Mouse (Mus musculus) midbrain, embryonic 12.5 days (tissue): ENCODE results near the gene Ror1. TPM values are rescaled to one million over a fixed set of nuclear protein-coding genes. Genes with fewer than 3 reads are reported as not detected.

Source experiments
- ATAC-seq: fragments of 200-750 bp; cut with Nextera tagmentation; 2 replicates; pipeline ENCODE4 v1.8.0; 2017; ENCODE audit warnings: low read depth, moderate TSS enrichment, moderate library complexity; ENCODE audit not compliant: low FRiP score
- H3K27ac ChIP-seq: fragments of 300-500 bp; sonication (generic); replicated peaks from 2 replicates; pipeline ENCODE4 v1.5.1; 2016; ENCODE audit warnings: mild to moderate bottlenecking
- H3K27me3 ChIP-seq: fragments of 300-500 bp; sonication (generic); 2 replicates; pipeline ENCODE4 v1.6.1; 2016; ENCODE audit warnings: mild to moderate bottlenecking
- H3K36me3 ChIP-seq: fragments of 300-500 bp; sonication (generic); 2 replicates; pipeline ENCODE4 v1.6.1; 2016
- H3K4me1 ChIP-seq: fragments of 300-500 bp; sonication (generic); 2 replicates; pipeline ENCODE4 v1.6.1; 2016
- H3K4me2 ChIP-seq: fragments of 300-500 bp; sonication (generic); replicated peaks from 2 replicates; pipeline ENCODE4 v1.6.1; 2016; ENCODE audit warnings: mild to moderate bottlenecking, moderate library complexity
- H3K4me3 ChIP-seq: fragments of 300-500 bp; sonication (generic); 2 replicates; pipeline ENCODE4 v1.5.1; 2016; ENCODE audit warnings: mild to moderate bottlenecking
- H3K9ac ChIP-seq: fragments of 300-500 bp; sonication (generic); replicated peaks from 2 replicates; pipeline ENCODE4 v1.6.1; 2016; ENCODE audit warnings: mild to moderate bottlenecking, moderate library complexity
- H3K9me3 ChIP-seq: fragments of 300-500 bp; sonication (generic); 2 replicates; pipeline ENCODE4 v1.6.1; 2016; ENCODE audit warnings: mild to moderate bottlenecking
- WGBS: fragments of 180-500 bp; shearing (Covaris S2); methylation state at CpG from one replicate; pipeline ENCODE4 v1.1.7; 2016; 5-methylcytosine and 5-hydroxymethylcytosine counted together
- polyA plus RNA-seq: library from polyadenylated mRNA; unstranded; fragments of >200 nt; fragmentation: Nextera tagmentation; extraction: Ambion mirVana; gene quantifications from 2 replicates; pipeline ENCODE4 v1.2.1, GENCODE M21; 2016

The Ror1 gene
- polyA plus RNA-seq, 1 experiment from 2014 or later = 6.3 TPM

- WGBS = 87% methylated on average over 7 of the region's 7 CpGs
- no peak for ATAC-seq
- H3K27me3 ChIP-seq = no peaks in the 10 kb centered on the region
- H3K36me3 ChIP-seq = no peaks in the 10 kb centered on the region
- no peaks in the 10 kb centered on the region for H3K9me3 ChIP-seq
- H3K4me2 ChIP-seq = no peak overlapping the region
- H3K9ac ChIP-seq = no peak overlapping the region
- no peak overlapping the region for H3K27ac ChIP-seq
- H3K4me3 ChIP-seq = no peak overlapping the region
- H3K4me1 ChIP-seq = no peaks in the 10 kb centered on the region
These were observed 254.7 kb downstream of the Ror1 start for GRCm38 (mm10) chr4:100350106-100350795.

DNA sequence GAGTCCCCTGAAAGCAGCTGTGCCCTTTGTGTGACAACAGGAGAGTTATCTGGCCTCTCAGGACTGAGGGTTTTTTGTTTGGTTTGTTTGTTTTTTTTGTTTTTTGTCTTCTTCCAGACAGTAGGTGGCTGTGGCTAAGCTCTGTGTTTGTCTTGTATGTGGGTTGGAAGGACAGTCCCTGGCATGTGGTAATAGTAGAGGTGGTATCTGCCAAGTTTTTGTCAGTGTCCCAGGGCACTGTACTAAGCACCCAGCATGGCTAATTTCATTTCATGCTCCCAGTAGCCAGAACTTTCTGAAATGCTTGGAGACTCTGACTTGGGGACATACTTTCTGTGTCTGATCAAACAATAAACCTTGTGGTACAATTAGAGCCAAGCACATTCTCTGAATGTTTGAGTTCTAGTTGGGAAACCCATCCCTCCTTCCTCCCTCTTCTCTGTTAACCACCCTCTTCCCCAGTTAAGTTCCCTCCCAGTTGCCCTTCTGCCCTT lies 256.3 kb downstream of the Ror1 start:
- Histone ChIP-seq H3K9ac (no peak overlapping the region), H3K27me3 (no peaks in the 10 kb centered on the region), H3K27ac (no peak overlapping the region), H3K4me3 (no peak overlapping the region), H3K36me3 (no peaks in the 10 kb centered on the region), H3K4me1 (no peaks in the 10 kb centered on the region), H3K9me3 (no peaks in the 10 kb centered on the region), H3K4me2 (no peak overlapping the region)
- ATAC-seq = no peak

GRCm38 (mm10) chr4:100355566-100355965 lies 260.0 kb downstream of the Ror1 start:
- Histone ChIP-seq H3K4me3 (no peak overlapping the region), H3K27ac (no peak overlapping the region), H3K4me1 (no peaks in the 10 kb centered on the region), H3K9ac (no peak overlapping the region), H3K9me3 (no peaks in the 10 kb centered on the region), H3K27me3 (no peaks in the 10 kb centered on the region), H3K4me2 (no peak overlapping the region), H3K36me3 (no peaks in the 10 kb centered on the region)
- ATAC-seq = no peak
- 60% methylated on average over 5 of the region's 5 CpGs for WGBS

GRCm38 (mm10) chr4:100357881-100358589 lies 262.4 kb downstream of the Ror1 start:
- H3K36me3 ChIP-seq = no peaks in the 10 kb centered on the region
- H3K9ac ChIP-seq = no peak overlapping the region
- H3K9me3 ChIP-seq = no peaks in the 10 kb centered on the region
- no peak overlapping the region for H3K27ac ChIP-seq
- ATAC-seq = no peak
- no peak overlapping the region for H3K4me3 ChIP-seq
- 87% methylated on average over 4 of the region's 4 CpGs for WGBS
- H3K4me2 ChIP-seq = no peak overlapping the region
- no peaks in the 10 kb centered on the region for H3K27me3 ChIP-seq
- no peaks in the 10 kb centered on the region for H3K4me1 ChIP-seq

DNA sequence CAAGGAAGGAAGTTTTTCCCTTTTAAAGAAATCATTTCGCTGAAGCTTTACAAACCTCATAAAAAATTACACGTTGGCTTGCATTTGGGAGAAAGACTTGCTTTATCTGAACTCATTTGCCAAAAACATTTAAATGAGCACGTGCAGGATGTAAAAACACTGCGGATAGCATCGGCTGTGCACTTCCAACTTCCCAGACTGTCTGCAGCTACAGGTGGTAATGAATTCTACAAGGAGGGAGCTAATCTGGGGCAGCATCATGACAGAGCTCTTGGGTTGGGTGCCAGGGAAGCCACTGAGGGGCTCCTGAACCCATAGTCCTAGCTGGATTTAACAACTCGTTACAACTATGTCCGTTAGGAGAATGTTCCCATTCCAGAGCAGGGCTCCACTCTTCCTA lies 268.1 kb downstream of the Ror1 start:
- H3K27me3 ChIP-seq = no peaks in the 10 kb centered on the region; the same call in 1 of the 2 replicates
- no peaks in the 10 kb centered on the region for H3K9me3 ChIP-seq
- no peaks in the 10 kb centered on the region for H3K4me1 ChIP-seq
- WGBS = 92% methylated on average over 7 of the region's 7 CpGs
- no peak overlapping the region for H3K4me3 ChIP-seq
- H3K27ac ChIP-seq = no peak overlapping the region
- H3K4me2 ChIP-seq = no peak overlapping the region
- H3K36me3 ChIP-seq = no peaks in the 10 kb centered on the region
- ATAC-seq = no peak
- no peak overlapping the region for H3K9ac ChIP-seq

- WGBS = 80% methylated on average over 2 of the region's 2 CpGs
- Histone ChIP-seq H3K9ac (no peak overlapping the region), H3K9me3 (no peaks in the 10 kb centered on the region), H3K27ac (no peak overlapping the region), H3K4me2 (no peak overlapping the region), H3K27me3 (no peaks in the 10 kb centered on the region; the same call in 1 of the 2 replicates), H3K4me3 (no peak overlapping the region), H3K4me1 (no peaks in the 10 kb centered on the region), H3K36me3 (no peaks in the 10 kb centered on the region)
- no peak for ATAC-seq
These were observed 273.1 kb downstream of the Ror1 start for GRCm38 (mm10) chr4:100368691-100369090.

GRCm38 (mm10) chr4:100369541-100370174 lies 274.1 kb downstream of the Ror1 start:
- ATAC-seq = no peak

GRCm38 (mm10) chr4:100372806-100373205 lies 277.2 kb downstream of the Ror1 start:
- H3K27me3 ChIP-seq = no peaks in the 10 kb centered on the region; the same call in 1 of the 2 replicates
- no peaks in the 10 kb centered on the region for H3K4me1 ChIP-seq
- no peaks in the 10 kb centered on the region for H3K36me3 ChIP-seq
- no peak overlapping the region for H3K9ac ChIP-seq
- ATAC-seq = no peak
- no peak overlapping the region for H3K27ac ChIP-seq
- H3K4me2 ChIP-seq = no peak overlapping the region
- no peak overlapping the region for H3K4me3 ChIP-seq
- 64% methylated on average over 11 of the region's 11 CpGs for WGBS
- H3K9me3 ChIP-seq = no peaks in the 10 kb centered on the region

More at GRCm38 (mm10) chr4:100369541-100370174, 274.1 kb downstream of the Ror1 start:
- WGBS = 88% methylated on average over 7 of the region's 7 CpGs
- Histone ChIP-seq H3K4me3 (no peak overlapping the region), H3K4me2 (no peak overlapping the region), H3K27ac (no peak overlapping the region), H3K9ac (no peak overlapping the region), H3K4me1 (no peaks in the 10 kb centered on the region), H3K27me3 (no peaks in the 10 kb centered on the region; the same call in 1 of the 2 replicates), H3K36me3 (no peaks in the 10 kb centered on the region), H3K9me3 (no peaks in the 10 kb centered on the region)

- no peak for ATAC-seq
- H3K4me1 ChIP-seq = no peaks in the 10 kb centered on the region
- H3K27me3 ChIP-seq = no peaks in the 10 kb centered on the region
- no peak overlapping the region for H3K4me3 ChIP-seq
- H3K9me3 ChIP-seq = no peaks in the 10 kb centered on the region
- H3K27ac ChIP-seq = no peak overlapping the region
- no peak overlapping the region for H3K9ac ChIP-seq
- no peak overlapping the region for H3K4me2 ChIP-seq
- WGBS = 72% methylated on average over 4 of the region's 4 CpGs
- H3K36me3 ChIP-seq = no peaks in the 10 kb centered on the region
These were observed 278.2 kb downstream of the Ror1 start for GRCm38 (mm10) chr4:100373780-100374179.

GRCm38 (mm10) chr4:100375286-100375685 lies 279.7 kb downstream of the Ror1 start:
- ATAC-seq = no peak
- H3K27me3 ChIP-seq = no peaks in the 10 kb centered on the region
- no peak overlapping the region for H3K27ac ChIP-seq
- H3K4me1 ChIP-seq = no peaks in the 10 kb centered on the region
- no peak overlapping the region for H3K9ac ChIP-seq
- H3K36me3 ChIP-seq = no peaks in the 10 kb centered on the region
- H3K4me2 ChIP-seq = no peak overlapping the region
- H3K4me3 ChIP-seq = no peak overlapping the region
- 91% methylated on average over 5 of the region's 5 CpGs for WGBS
- no peaks in the 10 kb centered on the region for H3K9me3 ChIP-seq

DNA sequence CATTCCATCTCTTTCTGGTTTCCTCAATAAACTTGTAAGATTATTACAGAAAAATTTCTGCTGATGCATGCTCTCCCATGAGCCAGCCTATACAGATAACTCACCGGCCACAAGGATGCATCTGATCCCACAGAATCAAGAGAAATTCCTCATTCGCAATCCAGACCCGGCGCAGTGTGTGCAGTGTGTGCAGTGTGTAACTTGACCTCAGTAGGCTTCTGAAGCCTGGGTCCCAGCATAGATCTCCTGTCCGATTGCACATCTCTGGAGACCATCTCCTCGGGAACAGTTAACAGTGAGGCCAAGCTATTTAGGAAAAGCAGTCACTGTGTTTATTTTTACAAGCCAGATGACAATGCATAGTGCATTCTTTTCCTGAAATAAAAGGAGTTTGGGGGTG lies 280.6 kb downstream of the Ror1 start:
- Histone ChIP-seq H3K4me2 (no peak overlapping the region), H3K9ac (no peak overlapping the region), H3K4me3 (no peak overlapping the region), H3K36me3 (no peaks in the 10 kb centered on the region), H3K9me3 (no peaks in the 10 kb centered on the region), H3K4me1 (no peaks in the 10 kb centered on the region), H3K27me3 (no peaks in the 10 kb centered on the region), H3K27ac (no peak overlapping the region)
- ATAC-seq = no peak
- WGBS = 72% methylated on average over 6 of the region's 6 CpGs

DNA sequence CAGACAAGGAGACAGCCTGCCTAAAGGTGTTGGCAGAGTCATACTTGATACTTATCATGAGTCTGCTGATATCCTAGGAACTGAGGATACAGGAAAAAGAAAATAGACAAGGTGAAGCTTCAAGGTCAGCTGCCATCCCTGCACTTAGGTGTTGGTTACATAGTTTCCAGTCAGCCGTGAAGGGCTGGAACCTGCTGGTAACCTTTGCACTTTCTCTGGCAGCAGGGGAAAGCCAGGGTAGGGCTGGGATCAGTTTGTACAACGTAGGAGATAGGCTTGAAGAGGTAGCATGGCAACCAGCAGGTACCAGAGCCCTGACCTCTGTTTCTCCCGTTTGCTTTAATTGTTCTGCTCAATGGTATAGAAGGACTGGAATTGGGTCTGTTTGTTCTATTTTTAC lies 281.6 kb downstream of the Ror1 start:
- Histone ChIP-seq H3K9ac (no peak overlapping the region), H3K27ac (no peak overlapping the region), H3K4me1 (no peaks in the 10 kb centered on the region), H3K27me3 (no peaks in the 10 kb centered on the region), H3K36me3 (no peaks in the 10 kb centered on the region), H3K4me3 (no peak overlapping the region), H3K4me2 (no peak overlapping the region), H3K9me3 (no peaks in the 10 kb centered on the region)
- no peak for ATAC-seq
- WGBS = 77% methylated on average over 3 of the region's 3 CpGs
